Mouse (Mus musculus) kidney, postnatal 0 days (tissue): ENCODE results near the gene Pola2. TPM values are rescaled to one million over a fixed set of nuclear protein-coding genes. Genes with fewer than 3 reads are reported as not detected.

Experiments
- ATAC-seq: fragments of 200-750 bp; cut with Nextera tagmentation; replicated peaks from 2 replicates; pipeline ENCODE4 v1.8.0; 2017; ENCODE audit warnings: low read depth, moderate number of reproducible peaks, moderate TSS enrichment, moderate library complexity; ENCODE audit not compliant: low FRiP score
- DNase-seq: peaks from one replicate; pipeline ENCODE4 v3.0.0-alpha.2; 2016; ENCODE audit warnings: low spot score
- H3K27ac ChIP-seq: fragments of 300-500 bp; sonication (generic); 2 replicates; pipeline ENCODE4 v1.5.1; 2014; ENCODE audit warnings: mild to moderate bottlenecking
- H3K27me3 ChIP-seq: fragments of 300-500 bp; sonication (generic); 2 replicates; pipeline ENCODE4 v1.6.1; 2014; ENCODE audit warnings: low read length, mixed read lengths; ENCODE audit not compliant: insufficient read depth
- H3K36me3 ChIP-seq: fragments of 300-500 bp; sonication (generic); 2 replicates; pipeline ENCODE4 v1.6.1; 2014; ENCODE audit warnings: low read length, mixed read lengths; ENCODE audit not compliant: insufficient read depth
- H3K4me1 ChIP-seq: fragments of 300-500 bp; sonication (generic); replicated peaks from 2 replicates; pipeline ENCODE4 v1.6.1; 2014; ENCODE audit warnings: antibody characterized with exemption, low read length, mixed read lengths; ENCODE audit not compliant: insufficient read depth
- H3K4me2 ChIP-seq: fragments of 300-500 bp; sonication (generic); 2 replicates; pipeline ENCODE4 v1.6.1; 2014; ENCODE audit warnings: mild to moderate bottlenecking, low read length, moderate library complexity, mixed read lengths
- H3K4me3 ChIP-seq: fragments of 300-500 bp; sonication (generic); replicated peaks from 2 replicates; pipeline ENCODE4 v1.5.1; 2014; ENCODE audit warnings: low read depth, low read length
- H3K9ac ChIP-seq: fragments of 300-500 bp; sonication (generic); 2 replicates; pipeline ENCODE4 v1.6.1; 2014; ENCODE audit warnings: low read depth, low read length
- H3K9me3 ChIP-seq: fragments of 300-500 bp; sonication (generic); replicated peaks from 2 replicates; pipeline ENCODE4 v1.6.1; 2016; ENCODE audit warnings: low read length, inconsistent platforms, mixed read lengths
- CTCF ChIP-seq: IDR thresholded peaks from 2 replicates; pipeline ENCODE4 v1.5.1; 2016; ENCODE audit warnings: antibody characterized with exemption, low read depth, mild to moderate bottlenecking, moderate library complexity
- WGBS: fragments of 180-500 bp; shearing (Covaris S2); extraction: QIAGEN DNeasy Blood & Tissue Kit; methylation state at CpG from one replicate; pipeline ENCODE4 v1.1.7; 2014; 5-methylcytosine and 5-hydroxymethylcytosine counted together
- polyA plus RNA-seq: library from polyadenylated mRNA; unstranded; fragments of >200 nt; fragmentation: Nextera tagmentation; extraction: Ambion mirVana; gene quantifications from 2 replicates; pipeline ENCODE4 v1.2.1, GENCODE M21; 2015

Gene Pola2
- polyA plus RNA-seq, 1 experiment from 2014 or later: 39.8 TPM

DNA sequence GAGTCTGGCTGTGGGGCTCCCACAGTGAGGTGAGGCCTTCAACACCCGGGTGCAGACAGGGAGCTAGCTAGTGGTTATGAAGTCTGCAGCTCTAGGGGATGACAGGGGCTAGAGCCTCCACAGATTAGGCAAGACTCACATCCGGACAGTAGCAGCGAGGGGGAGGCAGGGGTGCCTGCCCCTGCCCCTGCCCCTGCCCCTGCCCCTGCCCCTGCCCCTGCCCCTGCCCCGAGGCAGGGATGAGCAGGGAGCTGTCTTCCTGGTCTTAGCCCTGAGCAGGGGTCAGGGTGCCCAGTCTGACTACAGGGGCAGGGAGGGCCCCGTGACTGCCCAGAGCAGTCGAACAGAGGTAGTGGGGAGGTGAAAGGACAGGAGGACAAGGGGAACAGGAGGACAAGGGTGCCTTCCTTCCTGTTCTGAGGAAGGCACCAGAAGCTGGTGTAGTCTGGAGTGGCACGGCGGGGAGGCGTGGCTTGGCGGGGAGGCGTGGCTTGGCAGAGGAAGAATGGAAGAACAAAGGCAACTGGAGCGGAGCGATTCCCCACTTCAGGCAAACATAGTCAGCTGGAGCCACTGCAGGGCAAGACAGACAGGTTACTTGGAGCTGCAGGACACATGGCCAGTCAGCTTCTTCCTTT, 24.9 kb upstream of the Pola2 start:
- Histone ChIP-seq H3K4me3 (no peak overlapping the region), H3K27ac (peak overlapping the region; percentile 47), H3K4me1 (peaks cover 12% of the 10 kb centered on the region; the same call in 1 of the 2 replicates), H3K27me3 (no peaks in the 10 kb centered on the region), H3K9me3 (no peaks in the 10 kb centered on the region), H3K9ac (0 out of 2 replicates have a peak overlapping the region, but pooled peaks have one; percentile 8), H3K4me2 (0 out of 2 replicates have a peak overlapping the region, but pooled peaks have one; percentile 15), H3K36me3 (no peaks in the 10 kb centered on the region)
- TF ChIP-seq CTCF: no peak
- peak; percentile 75 for ATAC-seq
- 5% methylated on average over 13 of the region's 13 CpGs for whole genome bisulfite sequencing
- DNase-seq: peak; percentile 77

DNA sequence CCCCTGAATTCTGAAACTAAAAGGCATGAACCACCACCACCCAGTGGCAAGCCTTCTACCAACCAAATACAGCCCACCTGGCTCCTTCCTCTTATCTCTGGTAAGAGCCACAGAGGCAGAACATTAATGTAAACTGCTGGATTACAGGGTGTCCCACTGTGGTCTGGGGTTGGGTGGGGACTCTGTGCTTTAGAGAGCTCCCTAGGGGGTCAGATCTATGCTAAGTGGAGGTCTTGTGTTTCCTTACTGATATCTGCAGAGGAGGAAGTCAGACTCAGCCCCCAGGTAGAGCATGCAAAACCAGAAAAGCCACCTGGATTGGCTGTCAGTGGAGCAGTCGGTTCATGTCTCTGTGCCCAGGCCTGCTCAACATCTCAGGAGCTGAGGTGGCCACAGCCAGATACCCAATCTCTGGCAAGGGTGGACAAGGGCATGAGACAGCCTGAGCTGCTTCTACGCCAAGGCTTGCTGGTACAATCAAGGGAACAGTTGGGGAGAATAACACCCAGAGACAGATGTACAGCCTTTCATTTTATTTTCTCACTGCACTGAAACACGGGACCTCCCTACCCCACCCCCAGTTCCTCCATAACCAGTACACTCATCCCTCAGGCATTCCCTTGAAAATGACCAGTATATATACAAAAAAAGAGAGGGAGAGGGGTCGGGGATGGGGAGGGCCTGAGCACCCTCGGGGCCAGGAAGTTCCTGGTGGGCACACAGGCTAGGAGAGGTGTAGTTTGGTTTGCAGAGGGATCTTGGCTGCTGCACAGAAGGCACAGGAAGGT, 24.2 kb upstream of the Pola2 start:
- Histone ChIP-seq H3K9ac (0 out of 2 replicates have a peak overlapping the region, but pooled peaks have one; percentile 31), H3K27ac (peak overlapping the region; percentile 47), H3K4me1 (peaks cover 12% of the 10 kb centered on the region; the same call in 1 of the 2 replicates), H3K36me3 (no peaks in the 10 kb centered on the region), H3K27me3 (no peaks in the 10 kb centered on the region), H3K9me3 (no peaks in the 10 kb centered on the region), H3K4me2 (no peak overlapping the region), H3K4me3 (no peak overlapping the region)
- no peak for TF ChIP-seq CTCF
- ATAC-seq (no peak; the same call in 1 of the 2 replicates), DNase-seq (no peak)
- 61% methylated on average over 5 of the region's 5 CpGs for WGBS

- no peak within 1 kb of the TSS for H3K27ac ChIP-seq
- H3K4me2 ChIP-seq: no peak within 1 kb of the TSS
- no peaks in the 10 kb centered on the region for H3K9me3 ChIP-seq
- ATAC-seq (no peak), DNase-seq (no peak)
- H3K4me3 ChIP-seq: no peak within 1 kb of the TSS
- no peaks in the 10 kb centered on the region for H3K36me3 ChIP-seq
- no peak within 1 kb of the TSS for H3K9ac ChIP-seq
- H3K4me1 ChIP-seq: peaks cover 12% of the 10 kb centered on the region; the same call in 1 of the 2 replicates
- TF ChIP-seq CTCF: no peak
- H3K27me3 ChIP-seq: no peaks in the 10 kb centered on the region
- WGBS: 44% methylated on average over 4 of the region's 4 CpGs
Observed at GRCm38 (mm10) chr19:5986043-5986442, 22.0 kb upstream of the Pola2 start, which contains the start of gene Slc22a20. TSS of gene Slc22a20 (minus strand) at chr19:5986143.

GRCm38 (mm10) chr19:5980477-5980876, 16.5 kb upstream of the Pola2 start:
- Histone ChIP-seq H3K36me3 (no peaks in the 10 kb centered on the region), H3K4me3 (no peak overlapping the region), H3K27me3 (no peaks in the 10 kb centered on the region), H3K4me1 (no peaks in the 10 kb centered on the region), H3K9me3 (no peaks in the 10 kb centered on the region), H3K4me2 (no peak overlapping the region), H3K27ac (no peak overlapping the region), H3K9ac (no peak overlapping the region)
- 83% methylated on average over 9 of the region's 9 CpGs for WGBS
- TF ChIP-seq CTCF: no peak
- DNase-seq: no peak
- ATAC-seq: no peak

- ATAC-seq: no peak
- H3K9me3 ChIP-seq: no peaks in the 10 kb centered on the region
- no peaks in the 10 kb centered on the region for H3K27me3 ChIP-seq
- WGBS: 72% methylated on average over 3 of the region's 3 CpGs
- H3K4me1 ChIP-seq: no peaks in the 10 kb centered on the region
- no peaks in the 10 kb centered on the region for H3K36me3 ChIP-seq
- no peak overlapping the region for H3K4me3 ChIP-seq
- H3K27ac ChIP-seq: no peak overlapping the region
- no peak overlapping the region for H3K4me2 ChIP-seq
- TF ChIP-seq CTCF: no peak
- H3K9ac ChIP-seq: no peak overlapping the region
- no peak for DNase-seq
Observed at GRCm38 (mm10) chr19:5977717-5978116, 13.7 kb upstream of the Pola2 start.

DNA sequence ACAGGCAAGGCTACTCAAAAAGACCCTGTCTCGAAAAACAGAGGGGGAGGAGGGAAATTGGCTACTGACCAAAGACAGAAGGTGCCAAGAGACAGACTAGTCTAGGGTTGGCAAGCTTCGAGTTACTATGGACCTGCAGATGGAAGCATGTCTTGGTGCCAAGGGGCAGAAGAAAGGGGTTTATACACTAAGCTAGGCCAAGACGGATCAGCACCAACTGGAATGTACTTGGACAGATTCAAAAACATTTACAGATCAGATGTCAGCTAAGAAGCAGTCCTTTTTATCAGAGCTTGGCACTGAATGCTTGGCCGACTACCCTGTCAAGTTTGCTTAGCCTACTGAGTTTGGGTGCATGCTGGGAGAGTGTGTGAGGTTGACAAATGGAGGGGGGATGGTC, 11.7 kb upstream of the Pola2 start:
- no peaks in the 10 kb centered on the region for H3K4me1 ChIP-seq
- H3K27ac ChIP-seq: no peak overlapping the region
- DNase-seq: no peak
- no peaks in the 10 kb centered on the region for H3K9me3 ChIP-seq
- ATAC-seq: no peak
- no peaks in the 10 kb centered on the region for H3K36me3 ChIP-seq
- no peak for TF ChIP-seq CTCF
- 75% methylated on average over 4 of the region's 4 CpGs for WGBS
- no peak overlapping the region for H3K9ac ChIP-seq
- H3K4me2 ChIP-seq: no peak overlapping the region
- no peak overlapping the region for H3K4me3 ChIP-seq
- no peaks in the 10 kb centered on the region for H3K27me3 ChIP-seq
